31 mouse cellular contexts compared by ENCODE assay signal in the genomic region with DNA sequence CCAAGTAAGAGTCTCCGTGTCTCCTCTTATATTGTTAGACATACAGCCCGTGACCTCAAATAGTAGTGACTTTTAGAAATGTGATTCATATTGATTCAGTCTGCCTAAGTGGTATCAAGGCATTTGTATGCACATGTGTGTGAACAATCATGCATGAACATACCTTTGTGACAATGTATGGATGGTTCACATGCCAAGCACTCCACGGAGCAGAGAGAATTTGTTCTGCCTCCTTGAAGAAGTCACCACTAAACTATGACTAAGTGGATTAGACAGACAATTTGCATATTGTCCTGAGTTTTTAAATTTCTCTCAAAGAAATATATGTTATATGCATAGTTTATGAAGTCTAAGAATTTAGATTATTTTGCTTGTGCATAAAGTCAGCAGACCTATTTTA.
"Had no signal": no experiment of that assay in that cellular context is flagged by ENCODE, and none has a peak within 500 bp of the region (broad histone marks: within the 10 kb centered on the region; RNA-seq: fewer than 3 reads in every experiment).

No protein-coding gene starts in this region.

- H3K9ac ChIP-seq: limb, embryonic 12.5 days; limb, embryonic 13.5 days; limb, embryonic 15.5 days; liver, embryonic 12.5 days; liver, embryonic 13.5 days; liver, embryonic 14.5 days; liver, embryonic 15.5 days; liver, postnatal 0 days; lung, embryonic 14.5 days; lung, embryonic 15.5 days; midbrain, embryonic 12.5 days; midbrain, embryonic 13.5 days; midbrain, embryonic 15.5 days had no signal

- ATAC-seq: liver, embryonic 12.5 days; liver, postnatal 0 days; lung, postnatal 0 days; midbrain, embryonic 13.5 days; midbrain, embryonic 15.5 days; midbrain, embryonic 16.5 days had no signal

- H3K4me1 ChIP-seq: limb, embryonic 10.5 days; limb, embryonic 12.5 days; limb, embryonic 13.5 days; limb, embryonic 15.5 days; liver, embryonic 12.5 days; liver, embryonic 13.5 days; liver, embryonic 15.5 days; lung, embryonic 15.5 days; megakaryocyte, embryonic 14.5 days; midbrain, embryonic 12.5 days; midbrain, embryonic 13.5 days; midbrain, embryonic 15.5 days had no signal

- H3K36me3 ChIP-seq: limb, embryonic 10.5 days; limb, embryonic 12.5 days; limb, embryonic 13.5 days; limb, embryonic 15.5 days; liver, embryonic 12.5 days; liver, embryonic 13.5 days; liver, embryonic 15.5 days; lung, embryonic 15.5 days; midbrain, embryonic 10.5 days; midbrain, embryonic 12.5 days; midbrain, embryonic 13.5 days; midbrain, embryonic 15.5 days had no signal

- H3K4me2 ChIP-seq: limb, embryonic 12.5 days; limb, embryonic 13.5 days; limb, embryonic 15.5 days; liver, embryonic 11.5 days; liver, embryonic 12.5 days; liver, embryonic 13.5 days; liver, embryonic 15.5 days; lung, embryonic 14.5 days; lung, embryonic 15.5 days; midbrain, embryonic 11.5 days; midbrain, embryonic 12.5 days; midbrain, embryonic 13.5 days; midbrain, embryonic 15.5 days had no signal

- H3K9me3 ChIP-seq: limb, embryonic 10.5 days; limb, embryonic 12.5 days; limb, embryonic 13.5 days; limb, embryonic 15.5 days; liver, embryonic 12.5 days; liver, embryonic 13.5 days; liver, embryonic 15.5 days; lung, embryonic 15.5 days; midbrain, embryonic 10.5 days; midbrain, embryonic 12.5 days; midbrain, embryonic 13.5 days; midbrain, embryonic 15.5 days had no signal

- DNase-seq: left cerebral cortex, postnatal 4 days; liver; liver, embryonic 13.5 days; liver, postnatal 0 days; lung, adult 18-20 months; lung, adult 2 months; lung, embryonic 14.5 days; lung, postnatal 10 days; lung, postnatal 14 days; lung, postnatal 36 days; lung, postnatal 4 days; midbrain, embryonic 14.5 days had no signal

- H3K4me3 ChIP-seq: limb, embryonic 10.5 days; limb, embryonic 12.5 days; limb, embryonic 13.5 days; limb, embryonic 15.5 days; liver, embryonic 12.5 days; liver, embryonic 13.5 days; liver, embryonic 15.5 days; lung, embryonic 15.5 days; megakaryocyte, embryonic 14.5 days; midbrain, embryonic 10.5 days; midbrain, embryonic 12.5 days; midbrain, embryonic 13.5 days; midbrain, embryonic 15.5 days; myocyte had no signal

- H3K27ac ChIP-seq: limb, embryonic 10.5 days; limb, embryonic 12.5 days; limb, embryonic 13.5 days; limb, embryonic 15.5 days; liver, embryonic 12.5 days; liver, embryonic 13.5 days; liver, embryonic 14.5 days; liver, embryonic 15.5 days; lung, embryonic 15.5 days; macrophage; midbrain, embryonic 10.5 days; midbrain, embryonic 12.5 days; midbrain, embryonic 13.5 days; midbrain, embryonic 15.5 days had no signal

- H3K27me3 ChIP-seq: limb, embryonic 12.5 days; limb, embryonic 13.5 days; limb, embryonic 15.5 days; liver, embryonic 12.5 days; liver, embryonic 13.5 days; liver, embryonic 15.5 days; lung, embryonic 15.5 days; megakaryocyte, embryonic 14.5 days; midbrain, embryonic 12.5 days; midbrain, embryonic 13.5 days; midbrain, embryonic 15.5 days had no signal
